Mouse (Mus musculus) E14TG2a.4 (cell line): ENCODE measurements at regions not wholly inside any gene's neighbourhood (a gene's known extent, or its start where the extent isn't known, plus 50 kb on each side); places are given as distances from the start of the nearest gene placed in this dataset.
"Not testable (repeated sequence)": the region's sequence is repeated elsewhere in the genome, so short reads cannot be mapped to it uniquely, and the experiment has no call there.

ENCODE experiments used
- H3K27me3 ChIP-seq: 2 replicates; pipeline ENCODE4 v1.6.1; 2014; ENCODE audit warnings: low read length, control low read depth; ENCODE audit not compliant: insufficient read depth
- H3K36me3 ChIP-seq: 2 replicates; pipeline ENCODE4 v1.6.1; 2014; ENCODE audit warnings: low read length, control low read depth; ENCODE audit not compliant: insufficient read depth
- H3K4me1 ChIP-seq: replicated peaks from 2 replicates; pipeline ENCODE4 v1.6.1; 2014; ENCODE audit warnings: low read depth, low read length, control low read depth
- H3K4me3 ChIP-seq: replicated peaks from 2 replicates; pipeline ENCODE4 v1.5.1; 2014; ENCODE audit warnings: mild to moderate bottlenecking, low read length
- H3K9me3 ChIP-seq: 2 replicates; pipeline ENCODE4 v1.6.1; 2014; ENCODE audit warnings: low read length, control low read depth
- CTCF ChIP-seq: conservative IDR thresholded peaks from 2 replicates; pipeline ENCODE4 v1.5.1; 2014; ENCODE audit warnings: low read length
- NANOG ChIP-seq: IDR thresholded peaks from 2 replicates; pipeline ENCODE4 v1.6.1; 2014; ENCODE audit warnings: borderline replicate concordance, low read length, mixed read lengths
- POU5F1 ChIP-seq: IDR thresholded peaks from 2 replicates; pipeline ENCODE4 v1.6.1; 2014; ENCODE audit warnings: low read length, borderline replicate concordance

- 0 out of 2 replicates have a peak, but pooled peaks cover 5% of the 10 kb centered on the region for H3K4me1 ChIP-seq
- no peak overlapping the region for H3K4me3 ChIP-seq
- H3K9me3 ChIP-seq = no peaks in the 10 kb centered on the region
- no peaks in the 10 kb centered on the region for H3K36me3 ChIP-seq
- TF ChIP-seq NANOG (no peak), POU5F1 (no peak), CTCF (no peak)
- peaks cover 16% of the 10 kb centered on the region for H3K27me3 ChIP-seq
Measured at GRCm38 (mm10) chr7:64005765-64006164, 67.0 kb upstream of the Klf13 start.

DNA sequence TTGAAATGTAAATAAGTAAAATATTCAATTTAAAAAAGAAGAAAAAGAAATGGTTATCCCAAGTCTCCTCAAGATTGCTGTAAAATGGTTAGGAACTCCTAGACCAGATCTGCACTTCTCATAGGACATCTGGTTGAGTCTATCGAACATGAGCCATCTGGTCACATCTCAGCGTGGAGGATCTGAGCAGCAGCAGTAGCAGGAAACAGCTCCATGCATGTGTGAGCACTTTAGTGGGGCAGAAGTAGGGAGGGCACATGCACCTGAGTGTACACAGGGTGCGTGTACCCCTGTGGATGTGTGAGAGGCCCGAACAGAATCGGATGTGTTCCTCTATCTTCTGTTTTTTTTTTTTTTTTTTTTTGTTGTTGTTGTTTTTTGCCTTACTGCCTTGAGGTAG is 65.2 kb upstream of the Klf13 start:
- no peaks in the 10 kb centered on the region for H3K36me3 ChIP-seq
- H3K4me3 ChIP-seq = no peak overlapping the region
- peaks cover 9% of the 10 kb centered on the region; the same call in 1 of the 2 replicates for H3K4me1 ChIP-seq
- TF ChIP-seq NANOG = no peak
- TF ChIP-seq CTCF = no peak
- TF ChIP-seq POU5F1 = no peak
- no peaks in the 10 kb centered on the region for H3K9me3 ChIP-seq
- H3K27me3 ChIP-seq = peaks cover 16% of the 10 kb centered on the region

- Histone ChIP-seq H3K36me3 (no peaks in the 10 kb centered on the region), H3K27me3 (peaks cover 16% of the 10 kb centered on the region), H3K4me1 (peaks cover 10% of the 10 kb centered on the region; the same call in 1 of the 2 replicates), H3K4me3 (no peak overlapping the region), H3K9me3 (no peaks in the 10 kb centered on the region)
- TF ChIP-seq NANOG (no peak), POU5F1 (no peak), CTCF (no peak)
Measured at GRCm38 (mm10) chr7:64001611-64002111, 62.9 kb upstream of the Klf13 start.

DNA sequence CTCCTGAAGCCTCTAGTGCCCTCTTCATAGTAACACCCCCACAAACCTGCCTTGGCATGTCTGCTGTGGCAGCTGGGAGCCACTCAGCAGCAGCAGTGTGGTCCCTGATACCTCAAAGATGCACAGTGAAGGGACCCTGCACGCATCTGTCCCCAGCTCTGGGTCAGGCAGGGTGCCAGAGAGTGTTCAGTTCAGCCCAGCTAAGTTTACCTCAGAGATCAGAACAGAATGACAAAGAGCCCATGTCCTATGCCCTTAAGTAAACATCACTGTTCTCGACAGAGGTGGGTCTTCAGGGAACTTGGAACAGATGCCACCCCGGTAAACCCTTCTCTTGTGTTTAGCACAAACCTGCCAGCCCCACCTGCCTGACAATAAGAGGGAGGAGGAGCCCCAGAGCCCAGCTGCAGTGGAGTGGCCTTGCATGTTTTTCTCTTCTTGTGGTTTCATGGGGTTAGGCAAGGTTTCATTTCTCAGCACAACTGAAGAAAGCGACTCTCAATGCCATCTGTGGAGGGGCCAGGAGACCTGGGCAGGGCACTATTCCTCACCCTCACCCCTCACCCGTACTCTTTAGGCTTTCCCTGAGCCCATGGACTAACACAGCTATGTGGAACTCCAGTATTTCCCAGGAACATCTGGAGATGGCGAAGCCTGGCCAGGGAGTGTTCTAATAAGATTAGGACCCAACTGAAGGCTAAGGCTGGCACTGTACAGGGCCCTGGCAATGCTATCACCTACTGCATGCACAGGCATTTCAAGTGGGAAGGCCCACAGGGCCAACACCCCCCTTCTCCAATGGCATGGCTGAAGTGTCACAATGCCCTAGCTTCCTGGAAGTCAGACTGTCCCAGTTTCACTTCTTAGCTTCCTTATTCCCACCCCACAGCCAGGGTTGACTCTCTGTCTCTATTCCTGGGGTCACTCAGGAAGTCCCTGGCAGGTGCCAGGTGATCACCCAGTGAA is 60.6 kb upstream of the Klf13 start:
- no peaks in the 10 kb centered on the region for H3K36me3 ChIP-seq
- no peak overlapping the region for H3K4me3 ChIP-seq
- H3K9me3 ChIP-seq = no peaks in the 10 kb centered on the region
- peaks cover 6% of the 10 kb centered on the region; the same call in 1 of the 2 replicates for H3K27me3 ChIP-seq
- TF ChIP-seq CTCF = no peak
- no peak for TF ChIP-seq NANOG
- no peak for TF ChIP-seq POU5F1
- H3K4me1 ChIP-seq = peaks cover 10% of the 10 kb centered on the region; the same call in 1 of the 2 replicates

DNA sequence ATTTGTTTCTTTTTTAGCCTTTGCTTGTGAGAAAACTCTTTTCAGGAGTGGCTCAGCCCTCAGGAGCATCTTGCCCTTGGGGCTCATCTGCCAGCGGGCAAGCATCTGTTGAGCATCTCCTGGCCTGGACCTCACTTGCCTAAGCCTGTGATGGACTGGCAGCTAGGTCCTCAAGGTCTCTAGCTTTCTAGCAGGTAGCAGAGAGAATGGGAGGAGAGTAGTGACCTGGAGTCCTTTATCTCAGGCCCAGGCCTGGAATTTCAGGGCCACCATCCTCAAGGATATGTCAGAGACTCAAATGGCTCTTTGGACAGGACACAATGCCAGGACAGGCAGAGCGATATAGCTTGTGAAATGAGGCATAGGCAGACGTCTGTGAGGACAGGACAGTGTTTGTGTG is 59.3 kb upstream of the Klf13 start:
- H3K27me3 ChIP-seq = 0 out of 2 replicates have a peak, but pooled peaks cover 4% of the 10 kb centered on the region
- peaks cover 10% of the 10 kb centered on the region; the same call in 1 of the 2 replicates for H3K4me1 ChIP-seq
- no peak overlapping the region for H3K4me3 ChIP-seq
- H3K36me3 ChIP-seq = no peaks in the 10 kb centered on the region
- TF ChIP-seq CTCF (no peak), NANOG (no peak), POU5F1 (no peak)
- H3K9me3 ChIP-seq = no peaks in the 10 kb centered on the region

DNA sequence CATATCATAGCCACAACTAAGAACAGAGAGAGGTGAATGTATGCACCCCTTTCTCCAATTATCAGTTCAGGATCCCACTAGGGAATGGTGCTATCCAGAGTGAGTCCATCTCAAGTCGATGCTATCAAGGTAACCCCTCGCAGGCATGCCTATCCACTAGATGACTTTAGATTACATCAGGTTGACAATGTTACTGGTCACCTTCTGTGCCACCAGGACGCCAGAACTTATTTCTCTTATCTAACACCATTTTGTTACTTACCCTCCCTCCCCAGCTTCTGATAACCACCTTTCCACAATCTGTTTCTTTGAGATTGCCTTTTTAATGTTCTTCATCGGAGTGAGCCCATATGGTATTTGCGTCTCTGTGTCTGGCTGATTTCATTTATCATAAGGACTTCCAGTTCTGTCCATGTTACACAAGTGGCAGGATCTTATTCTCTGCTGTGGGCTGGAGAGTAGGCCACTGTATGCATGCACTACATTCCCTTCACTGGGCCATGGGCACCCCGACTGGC is 57.9 kb upstream of the Klf13 start:
- Histone ChIP-seq H3K4me1 (peaks cover 16% of the 10 kb centered on the region), H3K4me3 (no peak overlapping the region), H3K36me3 (no peaks in the 10 kb centered on the region), H3K27me3 (no peaks in the 10 kb centered on the region), H3K9me3 (no peaks in the 10 kb centered on the region)
- TF ChIP-seq CTCF = no peak

DNA sequence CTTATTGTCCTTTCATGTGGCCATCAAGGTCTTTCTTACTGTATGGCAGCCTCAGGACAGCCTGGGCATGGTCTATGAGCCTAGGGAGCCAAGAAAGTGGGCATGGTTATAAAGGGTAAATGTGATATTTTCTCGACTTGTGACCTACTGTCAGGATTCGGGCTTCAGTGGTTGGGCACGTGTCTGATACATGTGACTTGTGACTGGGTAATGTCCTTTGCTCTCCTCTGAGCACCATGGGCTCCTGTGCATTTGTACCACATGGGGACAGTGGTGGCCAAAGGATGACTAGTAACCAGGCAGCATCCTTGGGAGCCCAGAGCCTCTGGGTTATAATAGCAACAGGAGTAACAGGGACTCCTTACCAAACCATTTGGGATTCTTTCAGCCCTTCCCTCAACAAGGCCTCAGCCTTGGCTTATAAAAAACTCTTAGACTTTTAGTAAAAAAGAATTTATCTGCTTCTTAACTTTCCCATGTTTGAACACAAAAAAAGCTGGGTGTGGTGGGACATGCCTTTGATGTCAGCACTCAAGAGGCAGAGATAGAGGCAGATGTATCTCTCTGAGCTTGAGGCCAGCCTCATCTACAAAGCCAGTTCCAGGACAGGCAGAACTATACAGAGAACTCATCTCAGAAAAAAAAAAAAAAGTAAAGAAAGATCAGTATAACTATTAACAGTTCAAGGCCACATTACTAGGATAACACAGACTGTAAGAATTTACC is 56.7 kb upstream of the Klf13 start:
- H3K36me3 ChIP-seq = no peaks in the 10 kb centered on the region
- H3K27me3 ChIP-seq = peaks cover 6% of the 10 kb centered on the region; the same call in 1 of the 2 replicates
- TF ChIP-seq CTCF = no peak
- TF ChIP-seq POU5F1 = no peak
- TF ChIP-seq NANOG = no peak
- peaks cover 24% of the 10 kb centered on the region for H3K4me1 ChIP-seq
- H3K4me3 ChIP-seq = no peak overlapping the region
- no peaks in the 10 kb centered on the region for H3K9me3 ChIP-seq

DNA sequence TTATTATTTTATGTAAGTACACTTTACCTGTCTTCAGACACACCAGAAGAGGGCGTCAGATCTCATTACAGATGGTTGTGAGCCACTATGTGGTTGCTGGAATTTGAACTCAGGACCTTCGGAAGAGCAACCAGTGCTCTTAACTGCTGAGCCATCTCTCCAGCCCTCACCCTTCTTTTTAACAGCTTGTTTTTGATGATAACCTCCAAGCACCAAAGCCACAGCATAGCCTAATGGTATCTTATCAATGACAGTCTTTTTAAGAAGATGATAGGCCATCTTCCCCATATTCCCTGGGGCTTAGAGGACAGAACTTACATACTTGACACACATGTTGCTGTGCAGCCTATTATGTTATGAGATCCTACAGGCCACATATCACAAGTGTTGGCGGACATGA is 56.1 kb upstream of the Klf13 start:
- not testable (repeated sequence) for H3K9me3 ChIP-seq, H3K36me3 ChIP-seq, H3K4me3 ChIP-seq, H3K27me3 ChIP-seq
- peaks cover 28% of the 10 kb centered on the region for H3K4me1 ChIP-seq
